Mouse (Mus musculus) layer of hippocampus, postnatal 10 days (tissue): Measurements from ENCODE around the gene Ppm1n. TPM values are rescaled to one million over a fixed set of nuclear protein-coding genes. Genes with fewer than 3 reads are reported as not detected.

Source experiments
- DNase-seq, 2 experiments: peaks; one replicate each; pipeline ENCODE4 v3.0.0; 2021; ENCODE audit warnings: low spot score in 2 of 2
- long read RNA-seq: library from polyadenylated mRNA; stranded (forward); transcript quantifications from one replicate; pipeline ENCODE4 v2.0.0, GENCODE M21; 2023
- total RNA-seq, 2 experiments: library from RNA; stranded (reverse); gene quantifications; 2 replicates each; pipeline ENCODE4 v1.2.3; 2021

Ppm1n gene
- under 1 TPM in 1 of 2 experiments, not detected in 1; 0.31 TPM for total RNA-seq
- long read RNA-seq, result 0 reads

GRCm38 (mm10) chr7:19279581-19280114, at the start of gene Ppm1n:
Ppm1n (minus strand) TSS chr7:19280064.
- DNase-seq, result no peak

DNA sequence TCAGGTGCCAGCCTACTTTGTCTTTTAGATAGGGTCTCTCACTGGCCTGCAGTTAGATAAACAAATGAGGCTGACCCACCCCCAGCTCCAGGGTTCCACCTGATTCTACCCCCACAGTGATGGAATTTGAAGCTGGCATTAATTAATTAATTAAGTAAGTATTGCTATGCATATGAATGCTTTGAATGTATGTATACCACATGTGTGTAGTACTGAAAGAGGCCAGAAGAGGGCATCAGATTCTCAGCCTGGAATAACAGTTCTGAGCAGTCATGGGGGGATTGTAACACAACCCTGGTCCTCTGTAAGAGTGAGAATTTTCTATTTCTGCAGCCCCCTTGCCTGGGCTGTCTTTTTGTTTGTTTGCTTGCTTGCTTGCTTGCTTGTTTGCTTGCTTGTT, 48.6 kb upstream of the Ppm1n start:
- no peak for DNase-seq

- DNase-seq, result no peak
These were observed 47.9 kb upstream of the Ppm1n start for GRCm38 (mm10) chr7:19327782-19328181.

DNA sequence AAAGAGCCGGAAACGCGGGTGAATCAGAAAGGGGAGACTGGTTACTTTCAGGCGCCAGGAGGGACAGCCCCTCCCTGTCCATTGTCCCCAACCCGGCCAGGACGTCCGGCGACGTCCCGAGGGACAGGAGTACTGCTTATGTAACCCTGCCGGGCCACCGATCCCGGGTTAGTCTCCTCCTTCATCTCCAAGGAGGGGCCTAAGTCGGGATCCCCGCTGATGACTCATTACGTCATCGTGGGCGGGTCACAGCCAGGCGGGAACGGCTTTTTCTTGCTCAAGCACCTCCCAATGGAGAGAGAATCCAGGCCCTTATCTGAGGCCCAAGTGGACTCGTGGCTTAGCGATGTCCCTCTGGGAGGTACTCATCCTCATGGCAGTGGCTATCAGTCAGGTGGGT, 47.3 kb upstream of the Ppm1n start:
- DNase-seq, result peak; percentile 67 to 72

GRCm38 (mm10) chr7:19326359-19326758, 46.5 kb upstream of the Ppm1n start:
- peak; percentile 66 to 72 for DNase-seq

DNA sequence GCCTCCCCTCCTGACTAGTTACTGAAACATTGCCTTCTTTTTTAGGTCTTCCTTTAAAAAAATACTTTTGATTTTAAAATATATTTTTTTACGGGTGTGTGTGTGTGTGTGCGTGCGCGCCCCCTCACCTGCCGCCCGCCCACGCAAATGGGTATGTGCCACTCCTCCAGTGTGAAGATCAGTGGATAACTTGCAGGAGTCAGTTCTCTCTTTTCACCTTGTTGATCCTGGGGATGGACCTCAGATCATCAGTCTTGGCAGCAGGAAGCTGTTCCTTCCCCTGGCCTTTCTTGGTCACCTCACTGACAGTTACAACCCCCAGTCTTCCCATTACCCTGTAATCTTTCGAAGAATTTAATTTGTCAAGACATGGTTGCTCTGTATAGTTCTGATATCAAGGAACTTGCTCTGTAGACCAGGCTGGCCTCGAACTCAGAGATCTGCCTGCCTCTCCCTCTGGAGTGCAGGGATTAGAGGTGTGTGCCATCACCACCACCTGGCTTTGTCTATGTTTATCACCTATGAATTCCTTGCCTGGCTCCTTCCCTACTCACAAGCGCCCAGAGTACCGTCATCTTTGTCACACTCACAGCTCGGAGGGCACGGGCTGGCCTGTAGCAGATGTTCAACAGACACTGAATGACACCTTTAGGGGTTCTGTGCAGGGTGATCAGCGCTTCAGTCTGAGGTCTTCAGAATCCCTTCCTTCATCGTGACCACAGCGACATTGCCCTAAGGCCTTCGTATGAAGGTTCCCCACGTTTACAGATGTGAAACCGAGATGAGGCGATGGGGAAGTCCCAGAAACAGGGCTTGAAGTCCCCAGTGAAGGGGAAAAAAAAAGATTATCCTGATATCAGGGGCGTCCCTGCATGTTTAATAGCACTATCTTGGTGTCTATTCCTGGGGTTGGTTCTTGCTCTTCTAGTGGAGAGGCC, 45.7 kb upstream of the Ppm1n start:
- DNase-seq, result no peak

DNA sequence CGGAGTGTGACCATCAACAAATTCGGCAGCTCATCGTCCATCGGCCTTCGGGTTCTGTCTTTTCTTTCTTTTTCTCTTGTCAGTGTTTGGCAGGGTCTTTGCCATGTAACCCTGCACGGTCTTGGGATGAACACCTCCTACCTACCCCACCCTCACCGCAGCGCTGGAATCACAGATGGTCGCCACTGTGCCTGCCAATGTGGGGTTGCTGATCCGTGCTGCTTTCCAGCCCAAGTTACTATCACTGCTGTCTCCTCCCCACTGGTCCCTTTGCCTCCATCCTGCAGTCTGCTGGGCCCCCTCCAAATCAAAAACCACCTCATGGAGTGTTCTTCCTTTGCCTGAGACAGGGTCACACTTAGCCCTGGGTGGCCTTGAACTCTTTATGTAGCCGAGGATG, 44.4 kb upstream of the Ppm1n start:
- no peak for DNase-seq

GRCm38 (mm10) chr7:19322489-19322888, 42.6 kb upstream of the Ppm1n start:
- DNase-seq, result no peak

- no peak for DNase-seq
These were observed 41.6 kb upstream of the Ppm1n start for GRCm38 (mm10) chr7:19321464-19321863.

DNA sequence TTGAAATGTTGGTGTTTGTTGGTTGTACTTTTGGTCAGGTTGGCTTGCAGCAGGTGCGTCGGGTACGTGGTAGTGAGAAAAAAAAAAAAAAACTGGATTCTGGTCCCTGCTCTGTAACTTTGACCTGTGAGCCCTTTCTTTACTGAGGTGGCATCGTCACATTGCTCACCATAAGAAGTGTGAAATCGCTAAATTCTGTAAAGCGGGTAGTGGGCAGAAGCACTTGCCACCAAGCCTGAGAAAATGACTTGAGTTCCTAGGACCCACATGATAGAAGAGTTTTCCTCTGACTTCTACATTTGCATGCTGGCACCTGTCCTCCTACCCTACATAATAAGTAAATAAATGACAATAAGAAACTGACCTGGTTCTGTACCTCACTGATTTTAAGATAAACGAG, 40.8 kb upstream of the Ppm1n start:
- DNase-seq, result no peak

DNA sequence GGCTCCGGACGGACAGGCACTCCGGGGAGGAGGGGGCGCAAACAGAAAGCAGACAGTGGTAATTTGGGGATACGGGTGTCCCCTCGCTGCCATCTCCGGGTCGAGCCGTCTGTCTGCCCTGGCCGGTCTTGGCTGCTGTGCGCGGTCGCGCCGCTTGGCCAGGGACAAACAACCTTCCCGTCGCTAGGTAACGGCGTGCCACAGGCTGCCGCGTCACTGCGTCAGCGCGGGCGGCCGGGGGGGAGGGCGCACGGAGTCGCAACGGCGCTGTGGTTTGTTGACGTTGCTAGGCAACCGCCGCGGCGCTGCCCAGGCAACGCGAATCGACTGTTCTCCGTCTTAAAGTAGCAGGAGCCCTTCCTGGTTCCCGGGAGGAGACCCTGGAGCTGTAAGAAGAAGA, 40.0 kb upstream of the Ppm1n start:
- peak; percentile 92 to 94 for DNase-seq

- DNase-seq, result peak in 1 of 2 experiments; percentile 39
These were observed 39.6 kb upstream of the Ppm1n start for GRCm38 (mm10) chr7:19319458-19319857.

GRCm38 (mm10) chr7:19318676-19319075, 38.8 kb upstream of the Ppm1n start:
- no peak for DNase-seq

- no peak for DNase-seq
These were observed 38.3 kb upstream of the Ppm1n start for GRCm38 (mm10) chr7:19318201-19318600.

DNA sequence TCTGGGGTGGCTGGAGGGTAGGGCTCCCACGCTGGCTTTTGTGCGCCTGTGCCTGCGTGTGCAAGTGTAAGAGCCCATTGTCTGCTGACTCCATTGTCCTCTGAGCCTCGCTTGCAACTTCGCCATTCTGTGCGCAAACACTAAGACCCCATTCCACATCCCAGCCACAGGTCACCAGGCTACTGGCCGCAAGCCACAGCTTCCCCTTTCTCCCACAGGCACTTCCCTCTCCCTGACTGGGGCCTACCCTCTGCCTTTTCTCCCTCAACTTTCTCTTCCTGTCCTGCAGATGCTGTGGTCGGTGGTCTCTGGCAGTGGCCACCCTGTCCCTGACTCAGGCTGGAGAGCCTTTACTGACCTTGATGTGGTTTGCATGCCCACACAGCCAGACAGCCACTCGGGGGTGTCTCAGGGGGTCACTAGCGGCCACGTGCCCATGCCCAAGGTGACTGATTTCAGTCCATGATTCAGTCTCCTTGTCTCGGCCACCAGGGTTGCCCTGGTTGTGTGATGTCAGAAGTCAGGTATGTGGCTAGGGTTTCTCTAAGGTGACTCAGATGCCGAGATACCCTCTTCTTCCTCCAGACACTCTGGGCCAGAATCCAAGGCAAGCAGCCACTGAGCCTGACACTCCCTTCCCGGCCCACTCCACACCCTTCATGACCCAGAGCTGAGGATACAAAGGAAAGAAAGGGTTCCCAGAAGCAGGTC, 36.7 kb upstream of the Ppm1n start:
- peak in 1 of 2 experiments; percentile 38 for DNase-seq

GRCm38 (mm10) chr7:19314033-19314432, 34.2 kb upstream of the Ppm1n start:
- no peak for DNase-seq

DNA sequence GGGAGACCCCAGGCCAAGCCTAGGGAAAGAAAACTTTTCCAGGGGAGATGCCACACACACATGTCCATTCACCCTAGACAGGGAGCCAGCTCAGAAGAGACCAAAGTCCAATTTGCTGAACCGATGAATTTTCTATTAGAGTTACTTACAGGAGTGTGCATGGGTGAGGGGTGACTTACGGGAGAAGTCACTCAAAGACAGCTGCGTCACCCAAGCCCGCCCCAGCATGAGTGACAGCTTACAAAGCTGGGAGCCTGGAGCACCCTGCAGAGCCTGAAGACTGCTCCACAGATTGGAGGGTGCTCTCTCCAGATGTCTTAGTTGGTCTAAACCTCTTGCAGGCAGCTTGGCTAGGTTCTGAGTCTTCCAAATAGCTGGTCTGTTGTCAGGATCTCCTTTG, 32.1 kb upstream of the Ppm1n start:
- DNase-seq, result no peak

DNA sequence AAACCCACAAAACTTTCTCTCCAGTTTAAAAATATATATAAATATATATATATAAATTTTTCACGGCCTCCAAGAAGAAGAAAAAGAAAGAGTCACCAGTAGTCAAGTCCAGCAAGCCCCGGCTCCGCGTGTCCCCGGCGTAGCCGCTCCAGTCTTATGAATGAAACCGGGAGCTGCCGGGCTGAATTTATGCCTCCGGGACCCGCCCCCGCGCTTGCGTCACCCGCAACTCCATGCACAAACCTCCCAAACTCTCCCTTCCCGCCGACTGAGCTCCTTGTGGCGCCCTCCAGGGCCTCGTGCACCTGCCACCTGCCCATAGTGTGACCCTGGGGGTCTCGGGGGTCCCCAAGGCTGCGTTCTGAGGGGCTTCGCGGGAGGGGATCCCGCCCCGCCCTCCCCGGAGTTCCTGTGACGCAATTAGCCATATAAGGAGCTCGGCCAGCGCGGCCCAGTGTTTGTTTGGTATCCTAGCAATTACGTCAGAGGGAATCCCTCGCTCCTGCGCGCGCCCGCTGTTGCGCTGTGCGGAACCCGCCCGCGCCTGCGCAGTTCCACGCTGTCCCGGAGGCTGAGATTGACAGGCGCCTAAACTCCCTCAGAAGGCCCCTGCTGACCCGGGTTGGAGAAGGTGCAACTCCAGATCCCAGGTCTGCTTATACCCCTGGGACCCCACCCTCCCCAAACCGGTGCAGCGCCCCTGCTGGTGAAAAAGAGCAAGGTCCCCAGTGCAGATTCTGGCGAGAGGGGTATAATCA, 30.2 kb upstream of the Ppm1n start, which contains the start of gene Fosb:
Gene Fosb, minus strand, starts transcription at position 168 of the 758 bp plus-strand sequence.
- peak; percentile 92 to 95 for DNase-seq

- DNase-seq, result peak in 1 of 2 experiments; percentile 36
These were observed 29.5 kb upstream of the Ppm1n start for GRCm38 (mm10) chr7:19309278-19309883.

DNA sequence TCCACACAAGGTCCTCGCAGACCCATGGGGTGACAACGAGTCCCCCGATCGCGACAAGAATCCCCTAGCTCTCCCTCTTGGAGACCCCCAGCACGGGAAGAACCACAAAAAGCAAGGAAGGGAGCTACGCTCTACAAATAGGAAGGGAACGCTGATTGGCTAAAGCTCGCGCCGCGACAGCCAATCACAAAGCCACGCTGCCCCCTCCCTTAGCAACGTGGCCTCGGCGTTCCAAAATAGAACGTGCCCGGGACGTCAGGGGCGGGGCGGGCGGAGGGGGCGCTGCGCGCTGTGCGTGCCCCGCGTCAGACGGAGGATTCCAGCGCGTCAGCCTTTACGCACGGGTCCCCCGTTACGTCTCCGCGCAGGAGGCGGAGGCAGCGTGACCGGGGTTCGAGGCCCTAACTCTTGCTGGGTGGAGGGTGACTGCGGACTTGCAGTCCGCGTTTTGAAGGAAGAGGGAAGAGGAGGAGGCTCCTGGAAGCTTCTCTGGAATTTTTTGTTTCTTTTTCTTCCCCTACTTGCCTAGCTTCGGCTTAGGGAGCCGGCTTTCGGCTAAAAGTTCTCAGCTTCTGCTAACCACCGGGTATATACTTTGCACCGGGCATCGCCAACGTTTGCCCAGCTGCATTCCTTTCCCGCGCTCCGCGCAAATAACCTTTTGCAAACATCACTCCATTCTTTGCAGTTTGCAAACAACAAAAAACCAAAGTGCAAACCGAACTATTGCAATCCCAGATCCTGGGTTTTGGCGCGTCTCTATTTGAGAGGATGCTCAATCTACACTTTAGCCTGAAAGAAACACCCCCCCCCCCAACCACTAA, 28.8 kb upstream of the Ppm1n start:
- peak; percentile 94 to 95 for DNase-seq
